Mouse (Mus musculus): ENCODE results near the gene Pak3. TPM values are rescaled to one million over a fixed set of nuclear protein-coding genes. Genes with fewer than 3 reads are reported as not detected.
A peak's percentile ranks its signal among the peaks of the same experiment; 100 is the strongest.

Gene Pak3
- polyA plus RNA-seq, 1 experiment from 2014 or later, result 6.3 TPM

DNA sequence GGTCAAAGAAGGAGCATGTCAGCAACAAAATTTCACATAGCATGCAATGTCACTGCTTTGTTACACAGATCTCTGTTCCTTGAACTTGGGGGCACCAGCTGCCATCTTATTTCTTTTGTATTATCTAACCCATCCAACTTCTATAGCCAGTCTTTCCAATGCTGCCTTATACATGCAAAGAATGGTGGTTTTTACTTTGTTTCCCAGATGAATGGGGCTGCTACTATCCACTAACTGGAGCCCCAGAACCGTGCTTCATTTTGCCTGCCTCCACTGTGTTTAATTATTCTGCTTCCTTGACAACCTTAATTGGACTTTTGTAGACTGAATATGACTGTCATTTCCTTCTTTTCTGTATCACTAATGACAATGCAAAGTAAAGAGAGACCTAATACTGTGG is 126.4 kb downstream of the Pak3 start:
- no peak overlapping the region for H3K9ac ChIP-seq (ENCODE audit: low read length)
- 56% methylated on average over 1 of the region's 1 CpGs for WGBS
- no peaks in the 10 kb centered on the region for H3K36me3 ChIP-seq (ENCODE audit: control insufficient read depth, insufficient read depth, low read length)
- no peaks in the 10 kb centered on the region for H3K4me1 ChIP-seq (ENCODE audit: control insufficient read depth, insufficient read depth, low read length)
- no peaks in the 10 kb centered on the region for H3K27me3 ChIP-seq (ENCODE audit: control insufficient read depth, insufficient read depth, low read length)
- no peaks in the 10 kb centered on the region for H3K9me3 ChIP-seq (replicated peaks; ENCODE audit: control insufficient read depth, low read length)
- H3K27ac ChIP-seq (ENCODE audit: low read length), result no peak overlapping the region
- H3K4me2 ChIP-seq (ENCODE audit: low read depth, low read length), result no peak overlapping the region
- H3K4me3 ChIP-seq (replicated peaks; ENCODE audit: low read length), result no peak overlapping the region
- ATAC-seq (ENCODE audit: insufficient read depth, low FRiP score), result no peak

DNA sequence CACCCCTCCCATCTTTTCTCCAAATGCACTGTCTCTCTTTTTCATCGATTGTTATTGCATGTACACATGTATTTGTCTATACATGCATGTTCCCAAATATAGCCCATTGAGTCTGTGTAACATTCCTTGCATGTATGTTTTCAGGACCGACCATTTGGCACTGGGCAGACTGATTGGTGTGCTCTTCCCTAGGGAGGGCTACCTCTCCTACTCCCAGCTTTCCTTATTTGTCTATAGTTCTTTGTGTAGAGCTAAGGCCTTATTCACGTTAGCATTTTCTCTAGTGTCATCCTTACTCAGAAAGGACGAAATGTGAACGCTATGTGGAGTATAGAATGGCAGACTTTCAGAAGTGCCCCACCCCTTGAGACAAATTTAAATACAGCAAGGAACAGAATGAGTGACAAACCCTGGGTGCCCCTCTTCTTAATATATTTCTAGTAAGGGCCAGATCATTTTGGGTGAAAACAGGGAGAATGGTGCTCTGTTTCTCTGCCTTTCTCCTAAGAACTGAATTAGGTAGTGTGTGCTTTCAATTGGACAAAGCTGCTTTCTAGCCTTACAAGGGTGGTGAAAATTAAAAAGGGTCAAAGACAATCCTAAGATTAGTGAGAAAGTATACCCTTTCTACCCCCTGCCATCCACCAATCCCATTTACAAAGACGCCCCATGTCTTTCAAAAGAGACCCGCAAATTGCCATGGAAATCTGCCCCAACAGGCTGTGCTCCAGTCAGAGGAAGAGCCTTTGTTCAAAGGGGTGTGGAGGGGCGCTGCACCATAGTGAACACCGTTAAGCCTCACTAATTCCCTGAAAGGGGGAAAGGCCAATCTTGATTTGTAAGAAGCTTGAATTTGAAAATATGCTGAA is 136.2 kb downstream of the Pak3 start:
- no peak overlapping the region for H3K27ac ChIP-seq (ENCODE audit: low read length)
- WGBS, result 44% methylated on average over 9 of the region's 9 CpGs
- ATAC-seq (ENCODE audit: insufficient read depth, low FRiP score), result no peak
- no peaks in the 10 kb centered on the region for H3K36me3 ChIP-seq (ENCODE audit: control insufficient read depth, insufficient read depth, low read length)
- no peaks in the 10 kb centered on the region for H3K4me1 ChIP-seq (ENCODE audit: control insufficient read depth, insufficient read depth, low read length)
- H3K9me3 ChIP-seq (replicated peaks; ENCODE audit: control insufficient read depth, low read length), result no peaks in the 10 kb centered on the region
- no peak overlapping the region for H3K4me3 ChIP-seq (replicated peaks; ENCODE audit: low read length)
- peaks cover 9% of the 10 kb centered on the region; the same call in 1 of the 2 replicates for H3K27me3 ChIP-seq (ENCODE audit: control insufficient read depth, insufficient read depth, low read length)
- no peak overlapping the region for H3K4me2 ChIP-seq (ENCODE audit: low read depth, low read length)
- H3K9ac ChIP-seq (ENCODE audit: low read length), result no peak overlapping the region

DNA sequence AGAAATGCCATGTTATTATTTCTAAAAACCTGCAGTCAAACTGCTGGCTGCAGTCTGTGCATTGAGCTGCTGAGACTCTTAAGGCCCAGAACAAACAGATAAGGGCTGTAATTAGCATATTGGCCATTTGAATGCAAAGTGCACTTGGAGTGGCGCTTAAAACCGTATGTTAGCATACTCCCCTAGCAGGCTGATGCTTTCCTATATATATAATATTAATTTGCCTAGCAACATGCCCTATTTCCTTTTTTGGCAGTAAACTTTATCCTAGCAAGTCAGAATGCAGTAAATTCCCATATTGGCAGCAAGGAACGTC is 136.7 kb downstream of the Pak3 start:
- no peak overlapping the region for H3K4me3 ChIP-seq (replicated peaks; ENCODE audit: low read length)
- H3K4me1 ChIP-seq (ENCODE audit: control insufficient read depth, insufficient read depth, low read length), result no peaks in the 10 kb centered on the region
- no peak for ATAC-seq (ENCODE audit: insufficient read depth, low FRiP score)
- no peaks in the 10 kb centered on the region for H3K36me3 ChIP-seq (ENCODE audit: control insufficient read depth, insufficient read depth, low read length)
- 33% methylated on average over 3 of the region's 3 CpGs for WGBS
- peaks cover 8% of the 10 kb centered on the region; the same call in 1 of the 2 replicates for H3K27me3 ChIP-seq (ENCODE audit: control insufficient read depth, insufficient read depth, low read length)
- H3K9ac ChIP-seq (ENCODE audit: low read length), result no peak overlapping the region
- H3K27ac ChIP-seq (ENCODE audit: low read length), result no peak overlapping the region
- H3K9me3 ChIP-seq (replicated peaks; ENCODE audit: control insufficient read depth, low read length), result no peaks in the 10 kb centered on the region
- no peak overlapping the region for H3K4me2 ChIP-seq (ENCODE audit: low read depth, low read length)

DNA sequence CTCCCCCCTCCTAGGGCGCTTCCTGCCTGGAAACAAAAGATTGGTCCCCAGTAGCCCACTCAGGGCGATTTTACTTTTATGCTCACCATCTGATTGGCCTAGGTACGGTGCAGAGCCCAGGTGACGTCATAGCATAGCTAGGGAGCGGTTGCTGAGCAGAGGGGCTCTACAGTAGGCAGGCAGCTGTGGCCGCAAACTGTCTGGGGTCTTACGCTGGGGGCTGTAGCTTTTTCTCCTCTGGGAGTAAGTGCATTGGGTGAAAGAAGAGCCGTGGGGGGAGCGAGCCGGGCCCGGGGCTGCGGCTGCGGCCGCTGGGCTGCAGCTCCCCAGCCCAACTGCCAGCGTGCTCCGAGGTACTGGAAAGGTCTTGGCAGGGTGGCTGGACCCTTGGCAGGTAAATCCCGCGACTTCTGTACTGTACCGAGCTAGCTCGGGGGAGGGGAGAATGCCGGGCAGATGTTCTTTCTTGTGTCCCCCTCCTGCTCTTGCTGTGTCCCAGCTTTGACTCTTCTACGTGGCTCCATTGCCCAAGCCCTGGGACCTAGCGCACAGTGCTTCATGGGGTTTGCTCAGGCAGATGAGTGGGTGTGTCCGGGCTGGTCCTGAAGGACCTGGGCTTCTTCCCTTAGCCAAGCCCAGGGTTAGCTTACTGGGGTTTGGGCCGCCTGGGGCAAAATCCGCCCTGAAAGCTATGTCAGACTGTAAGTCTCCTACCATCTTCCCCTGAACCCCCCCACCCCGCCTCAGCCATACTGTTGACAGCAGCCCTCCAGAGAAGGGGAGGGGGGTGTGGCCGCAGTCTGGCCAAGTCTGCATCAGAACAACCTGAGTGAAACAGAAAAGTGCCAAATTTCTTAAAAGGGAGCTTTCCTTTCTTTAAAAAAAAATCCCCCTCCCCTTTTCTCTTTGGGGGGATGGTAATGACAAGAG is 146.1 kb downstream of the Pak3 start:
- Histone ChIP-seq H3K36me3 (ENCODE audit: control insufficient read depth, insufficient read depth, low read length) (no peaks in the 10 kb centered on the region), H3K9me3 (replicated peaks; ENCODE audit: control insufficient read depth, low read length) (no peaks in the 10 kb centered on the region), H3K4me1 (ENCODE audit: control insufficient read depth, insufficient read depth, low read length) (no peaks in the 10 kb centered on the region), H3K4me3 (replicated peaks; ENCODE audit: low read length) (peak overlapping the region; percentile 50), H3K4me2 (ENCODE audit: low read depth, low read length) (peak overlapping the region; percentile 66), H3K27me3 (ENCODE audit: control insufficient read depth, insufficient read depth, low read length) (peaks cover 5% of the 10 kb centered on the region; the same call in 1 of the 2 replicates), H3K9ac (ENCODE audit: low read length) (peak overlapping the region; percentile 65), H3K27ac (ENCODE audit: low read length) (no peak overlapping the region)
- WGBS, result 16% methylated on average over 28 of the region's 28 CpGs
- ATAC-seq (ENCODE audit: insufficient read depth, low FRiP score), result peak; percentile 91

DNA sequence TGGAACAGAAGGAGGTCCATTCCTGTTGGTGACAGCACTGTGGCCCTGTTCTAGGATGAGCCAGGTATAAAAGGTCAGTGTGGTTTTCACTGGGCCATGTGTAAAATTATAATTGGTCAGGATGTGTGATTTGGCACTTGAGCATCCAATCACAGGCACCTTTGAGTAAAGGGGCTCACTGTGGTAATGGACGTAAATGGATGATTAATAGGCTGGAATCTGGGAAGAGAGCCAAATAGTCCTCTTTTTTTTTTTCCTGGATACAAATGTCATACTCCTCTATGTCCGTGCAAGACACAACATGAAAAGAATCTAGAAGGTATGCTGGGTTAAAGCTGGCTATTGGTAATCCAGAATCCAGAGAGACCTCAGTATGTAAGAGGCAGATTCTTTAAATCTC is 147.4 kb downstream of the Pak3 start:
- WGBS, result 20% methylated on average over 2 of the region's 2 CpGs

DNA sequence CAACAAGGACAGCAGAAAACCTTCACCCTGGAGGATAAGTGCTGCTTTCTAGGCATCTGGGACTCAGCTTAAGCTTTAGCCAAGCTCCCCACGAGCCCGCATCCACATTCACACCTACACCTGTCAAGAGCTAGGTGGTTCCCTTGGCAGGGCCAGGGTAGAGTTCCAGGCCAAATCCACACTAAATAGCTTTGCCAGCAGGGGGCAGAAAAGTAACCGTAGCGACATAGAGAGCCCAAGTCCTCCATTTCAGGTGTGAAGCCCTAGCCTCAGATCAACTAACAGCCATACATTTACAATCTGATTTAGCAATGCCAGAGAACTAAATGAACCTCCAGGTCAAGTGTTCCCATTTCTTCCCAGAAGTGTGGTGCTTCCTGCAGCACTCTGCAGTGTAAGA is 148.6 kb downstream of the Pak3 start:
- WGBS, result 38% methylated on average over 4 of the region's 4 CpGs
- no peak for ATAC-seq (ENCODE audit: insufficient read depth, low FRiP score)
- no peak overlapping the region for H3K4me3 ChIP-seq (replicated peaks; ENCODE audit: low read length)

More for the DNA sequence above, 147.4 kb downstream of the Pak3 start:
- Histone ChIP-seq H3K4me1 (ENCODE audit: control insufficient read depth, insufficient read depth, low read length) (no peaks in the 10 kb centered on the region), H3K36me3 (ENCODE audit: control insufficient read depth, insufficient read depth, low read length) (no peaks in the 10 kb centered on the region), H3K9ac (ENCODE audit: low read length) (no peak overlapping the region), H3K4me2 (ENCODE audit: low read depth, low read length) (no peak overlapping the region), H3K27me3 (ENCODE audit: control insufficient read depth, insufficient read depth, low read length) (peaks cover 5% of the 10 kb centered on the region; the same call in 1 of the 2 replicates), H3K9me3 (replicated peaks; ENCODE audit: control insufficient read depth, low read length) (no peaks in the 10 kb centered on the region), H3K27ac (ENCODE audit: low read length) (no peak overlapping the region), H3K4me3 (replicated peaks; ENCODE audit: low read length) (no peak overlapping the region)
- no peak for ATAC-seq (ENCODE audit: insufficient read depth, low FRiP score)

DNA sequence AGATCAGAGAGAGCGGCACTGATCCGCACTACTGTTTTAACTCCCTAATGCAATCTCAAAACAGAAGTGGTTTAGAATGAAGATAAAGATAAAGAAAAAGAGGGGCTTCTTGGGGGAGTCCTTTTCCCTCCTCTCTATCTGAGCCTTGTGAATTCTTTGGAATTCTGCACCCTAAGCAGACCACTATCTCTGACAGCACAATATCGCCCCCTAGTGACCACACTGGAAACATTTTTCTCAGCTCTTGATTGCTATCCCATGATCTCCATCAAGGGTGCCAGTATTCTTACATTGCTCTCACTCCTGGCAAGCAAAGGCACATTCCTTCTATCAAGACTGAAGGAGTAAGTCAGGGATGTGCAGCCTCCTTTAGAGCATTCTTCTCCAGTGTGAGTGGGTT is 149.9 kb downstream of the Pak3 start:
- no peak overlapping the region for H3K4me2 ChIP-seq (ENCODE audit: low read depth, low read length)
- H3K27me3 ChIP-seq (ENCODE audit: control insufficient read depth, insufficient read depth, low read length), result peaks cover 5% of the 10 kb centered on the region; the same call in 1 of the 2 replicates
- H3K9me3 ChIP-seq (replicated peaks; ENCODE audit: control insufficient read depth, low read length), result no peaks in the 10 kb centered on the region
- no peaks in the 10 kb centered on the region for H3K36me3 ChIP-seq (ENCODE audit: control insufficient read depth, insufficient read depth, low read length)
- no peak for ATAC-seq (ENCODE audit: insufficient read depth, low FRiP score)
- no peak overlapping the region for H3K27ac ChIP-seq (ENCODE audit: low read length)
- no peaks in the 10 kb centered on the region for H3K4me1 ChIP-seq (ENCODE audit: control insufficient read depth, insufficient read depth, low read length)
- WGBS, result 50% methylated on average over 3 of the region's 3 CpGs
- H3K4me3 ChIP-seq (replicated peaks; ENCODE audit: low read length), result no peak overlapping the region
- H3K9ac ChIP-seq (ENCODE audit: low read length), result no peak overlapping the region

More for the DNA sequence above, 148.6 kb downstream of the Pak3 start:
- no peaks in the 10 kb centered on the region for H3K9me3 ChIP-seq (replicated peaks; ENCODE audit: control insufficient read depth, low read length)
- H3K27me3 ChIP-seq (ENCODE audit: control insufficient read depth, insufficient read depth, low read length), result peaks cover 5% of the 10 kb centered on the region; the same call in 1 of the 2 replicates
- H3K36me3 ChIP-seq (ENCODE audit: control insufficient read depth, insufficient read depth, low read length), result no peaks in the 10 kb centered on the region
- H3K27ac ChIP-seq (ENCODE audit: low read length), result no peak overlapping the region
- no peaks in the 10 kb centered on the region for H3K4me1 ChIP-seq (ENCODE audit: control insufficient read depth, insufficient read depth, low read length)
- no peak overlapping the region for H3K9ac ChIP-seq (ENCODE audit: low read length)
- no peak overlapping the region for H3K4me2 ChIP-seq (ENCODE audit: low read depth, low read length)

DNA sequence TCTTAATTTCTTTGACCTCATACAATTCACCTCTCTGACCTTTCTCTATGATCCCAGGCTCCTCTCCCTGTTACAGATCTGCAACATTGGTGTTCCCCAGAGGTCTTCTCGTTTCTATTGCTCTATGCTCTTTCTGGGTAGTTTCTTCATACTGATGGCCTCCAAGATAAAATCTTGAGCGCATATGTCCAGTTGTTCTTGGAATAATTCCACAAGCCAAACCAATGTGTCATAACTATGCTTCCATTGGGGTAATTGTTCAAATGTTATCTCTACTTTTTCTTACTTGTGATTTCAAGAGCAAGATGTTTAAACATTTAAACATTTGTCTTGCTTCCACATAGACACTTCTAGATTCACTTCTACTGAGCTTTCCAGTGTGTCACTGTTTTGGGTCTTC is 160.2 kb downstream of the Pak3 start:
- Histone ChIP-seq H3K27me3 (ENCODE audit: control insufficient read depth, insufficient read depth, low read length) (no peaks in the 10 kb centered on the region), H3K36me3 (ENCODE audit: control insufficient read depth, insufficient read depth, low read length) (no peaks in the 10 kb centered on the region), H3K4me1 (ENCODE audit: control insufficient read depth, insufficient read depth, low read length) (no peaks in the 10 kb centered on the region), H3K9ac (ENCODE audit: low read length) (no peak overlapping the region), H3K9me3 (replicated peaks; ENCODE audit: control insufficient read depth, low read length) (no peaks in the 10 kb centered on the region), H3K4me2 (ENCODE audit: low read depth, low read length) (no peak overlapping the region), H3K4me3 (replicated peaks; ENCODE audit: low read length) (no peak overlapping the region), H3K27ac (ENCODE audit: low read length) (no peak overlapping the region)
- WGBS, result 65% methylated on average over 2 of the region's 2 CpGs
- no peak for ATAC-seq (ENCODE audit: insufficient read depth, low FRiP score)

DNA sequence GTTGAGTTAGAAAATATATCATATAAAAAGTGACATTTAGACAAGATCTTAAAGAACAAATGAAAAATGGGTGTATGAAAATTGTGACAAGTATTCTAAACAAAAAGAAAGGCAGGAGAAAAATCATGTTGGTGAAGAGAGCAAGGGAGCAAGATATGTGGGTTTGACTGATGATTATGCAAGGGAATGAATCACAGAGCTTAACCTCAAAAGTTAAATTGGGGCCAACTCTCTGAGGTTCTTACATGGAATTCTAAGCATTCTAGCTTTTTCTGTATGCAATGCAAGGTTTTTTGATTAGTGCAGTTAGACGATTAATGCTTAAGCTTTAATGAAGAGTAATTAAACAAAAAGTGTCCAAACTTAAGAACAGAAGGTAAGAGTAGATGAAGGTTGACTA is 203.9 kb downstream of the Pak3 start:
- no peak overlapping the region for H3K4me3 ChIP-seq (replicated peaks; ENCODE audit: low read length)
- no peaks in the 10 kb centered on the region for H3K4me1 ChIP-seq (ENCODE audit: control insufficient read depth, insufficient read depth, low read length)
- no peak overlapping the region for H3K9ac ChIP-seq (ENCODE audit: low read length)
- no peaks in the 10 kb centered on the region; the same call in 1 of the 2 replicates for H3K27me3 ChIP-seq (ENCODE audit: control insufficient read depth, insufficient read depth, low read length)
- no peaks in the 10 kb centered on the region for H3K36me3 ChIP-seq (ENCODE audit: control insufficient read depth, insufficient read depth, low read length)
- no peak overlapping the region for H3K4me2 ChIP-seq (ENCODE audit: low read depth, low read length)
- 71% methylated on average over 1 of the region's 1 CpGs for WGBS
- no peaks in the 10 kb centered on the region for H3K9me3 ChIP-seq (replicated peaks; ENCODE audit: control insufficient read depth, low read length)
- H3K27ac ChIP-seq (ENCODE audit: low read length), result no peak overlapping the region
- ATAC-seq (ENCODE audit: insufficient read depth, low FRiP score), result no peak

All from stomach, embryonic 16.5 days (tissue).